Mouse (Mus musculus) liver, embryonic 14.5 days (tissue): ENCODE results near the gene Prpf38b.

ENCODE experiments used
- CTCF ChIP-seq: IDR thresholded peaks from 2 replicates; pipeline ENCODE4 v1.5.1; 2016; ENCODE audit warnings: antibody characterized with exemption, low read depth, control low read depth
- EP300 ChIP-seq: IDR thresholded peaks from 2 replicates; pipeline ENCODE4 v1.6.1; 2016; ENCODE audit warnings: antibody characterized with exemption, low read depth

DNA sequence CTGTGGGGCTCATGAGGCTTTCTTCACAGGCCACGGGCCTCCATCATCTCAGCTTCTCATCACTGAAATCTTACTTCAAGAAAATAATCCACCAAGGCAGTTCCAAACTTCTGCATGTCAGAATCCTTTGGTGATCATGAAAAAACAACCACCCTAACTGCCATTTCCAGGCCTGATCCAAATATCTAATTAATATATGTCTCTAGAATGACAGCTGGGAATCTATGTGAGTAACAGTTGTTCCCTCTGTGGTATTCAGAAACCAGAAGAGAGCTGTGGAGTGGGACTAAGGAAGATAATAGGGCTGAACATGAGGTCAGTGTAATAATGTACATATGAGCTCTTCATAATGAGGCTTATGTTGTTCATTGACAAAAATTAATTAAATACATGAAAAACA lies 58.3 kb downstream of the Prpf38b start:
- no peak for TF ChIP-seq CTCF
- TF ChIP-seq EP300, result no peak
